Mouse (Mus musculus) small intestine, adult 2 months (tissue): Measurements from ENCODE around the gene Acpp.

Experiments
- CTCF ChIP-seq: fragments of 200-500 bp; IDR thresholded peaks from 2 replicates; pipeline ENCODE4 v1.5.1; 2012; ENCODE audit warnings: low read depth, mild to moderate bottlenecking, control low read depth, inconsistent platforms, low read length, moderate library complexity, mixed read lengths; ENCODE audit not compliant: insufficient replicate concordance, insufficient read length; ENCODE audit errors: extremely low read depth
- POLR2A ChIP-seq: fragments of 200-500 bp; IDR thresholded peaks from 2 replicates; pipeline ENCODE4 v1.6.1; 2012; ENCODE audit warnings: low read depth, mild to moderate bottlenecking, control low read depth, inconsistent platforms, low read length, moderate library complexity

GRCm38 (mm10) chr9:104254408-104255180, 83.0 kb downstream of the Acpp start:
- TF ChIP-seq CTCF (no peak), POLR2A (no peak)
